In genomic region chr12:40908809-40909795, GRCm38 (mm10) we compare ENCODE assay signal across 15 mouse cellular contexts.
A peak's percentile ranks its signal among the peaks of the same experiment; 100 is the strongest.
DNase-seq lines count a peak whose midpoint lies in the region; ATAC-seq and TF ChIP-seq lines count a peak whose summit lies in the region.
"Had no signal": no experiment of that assay in that cellular context is flagged by ENCODE, and none has a peak within 500 bp of the region (broad histone marks: within the 10 kb centered on the region; RNA-seq: fewer than 3 reads in every experiment).

No protein-coding gene starts in this region.

- no peaks in the 10 kb centered on the region for H3K27me3 ChIP-seq in lung, embryonic 14.5 days (ENCODE audit: insufficient read depth, low read length)
- H3K27me3 ChIP-seq in stomach, embryonic 15.5 days (replicated peaks) = no peaks in the 10 kb centered on the region

- H3K9me3 ChIP-seq in lung, embryonic 14.5 days (ENCODE audit: low read depth, low read length) = no peaks in the 10 kb centered on the region
- no peaks in the 10 kb centered on the region for H3K9me3 ChIP-seq in stomach, embryonic 15.5 days

- DNase-seq in lung, embryonic 14.5 days = peak; percentile 10
- no peak for DNase-seq in lung, adult 2 months
- DNase-seq in MN1 (ENCODE audit: low spot score) = peak; percentile 56
- DNase-seq in adrenal gland, postnatal 36 days = peak; percentile 10 to 34
- DNase-seq in layer of hippocampus, adult 11-12 months (ENCODE audit: low spot score) = no peak
- DNase-seq: cerebellum, adult 18-20 months; embryo, embryonic 11 days; gastrocnemius, postnatal 25 days; heart, postnatal 14 days; kidney, postnatal 25 days; right cerebral cortex, postnatal 25 days; thymus, postnatal 25 days had no signal

- no peak overlapping the region for H3K27ac ChIP-seq in lung, embryonic 14.5 days (ENCODE audit: low read depth)
- H3K27ac ChIP-seq in stomach, embryonic 15.5 days = peak overlapping the region; percentile 31; the same call in 1 of the 2 replicates

- H3K9ac ChIP-seq in lung, embryonic 14.5 days = no peak overlapping the region
- H3K9ac ChIP-seq in stomach, embryonic 15.5 days = no peak overlapping the region

- no peak overlapping the region for H3K4me2 ChIP-seq in lung, embryonic 14.5 days
- no peak overlapping the region for H3K4me2 ChIP-seq in stomach, embryonic 15.5 days

- H3K4me3 ChIP-seq in lung, embryonic 14.5 days (ENCODE audit: low read depth, low read length) = no peak overlapping the region
- H3K4me3 ChIP-seq in lung, adult 2 months (replicated peaks; ENCODE audit: extremely low read depth, low read depth, low read length) = no peak overlapping the region
- no peak overlapping the region for H3K4me3 ChIP-seq in stomach, embryonic 15.5 days (replicated peaks)

- no peak for ATAC-seq in lung, embryonic 14.5 days (ENCODE audit: insufficient read depth)
- ATAC-seq in stomach, embryonic 15.5 days (ENCODE audit: insufficient read depth, low FRiP score, low read depth) = no peak
- no peak for ATAC-seq in CD4-positive, CD25-positive, alpha-beta regulatory T cell, adult 4 months
- ATAC-seq: forebrain, embryonic 16.5 days had no signal

- H3K4me1 ChIP-seq in lung, embryonic 14.5 days (ENCODE audit: insufficient read depth) = no peaks in the 10 kb centered on the region
- H3K4me1 ChIP-seq in lung, adult 2 months (ENCODE audit: control insufficient read depth, insufficient read depth, low read length) = no peaks in the 10 kb centered on the region
- H3K4me1 ChIP-seq in stomach, embryonic 15.5 days = 0 out of 2 replicates have a peak, but pooled peaks cover 4% of the 10 kb centered on the region

- TF ChIP-seq CTCF in lung, embryonic 14.5 days (IDR thresholded peaks at IDR 0.05; ENCODE audit: low read depth) = no peak
- TF ChIP-seq CTCF in lung, adult 2 months (IDR thresholded peaks at IDR 0.05; ENCODE audit: insufficient read depth, low read length) = no peak

- TF ChIP-seq POLR2A in lung, adult 2 months (IDR thresholded peaks at IDR 0.05; ENCODE audit: borderline replicate concordance, extremely low read depth, low read depth, low read length) = no peak

- 41% methylated on average over 9 of the region's 9 CpGs for WGBS in lung, embryonic 14.5 days
- WGBS in lung, adult 2 months = 50% methylated on average over 9 of the region's 9 CpGs
- WGBS in stomach, embryonic 15.5 days = 46% methylated on average over 9 of the region's 9 CpGs

- no peaks in the 10 kb centered on the region for H3K36me3 ChIP-seq in lung, embryonic 14.5 days (ENCODE audit: insufficient read depth)
- H3K36me3 ChIP-seq in stomach, embryonic 15.5 days = no peaks in the 10 kb centered on the region

Comparison
In these comparisons a context has a peak if more than half of its experiments do, and no peak if none do; other contexts are left out.
1. DNase-seq: peak in lung, embryonic 14.5 days (single experiment), MN1 (single experiment) and adrenal gland, postnatal 36 days (2 of 2); none in lung, adult 2 months (single experiment) and layer of hippocampus, adult 11-12 months (single experiment).